Mouse (Mus musculus) cortical plate, adult 2 months (tissue): ENCODE measurements at regions not wholly inside any gene's neighbourhood (a gene's known extent, or its start where the extent isn't known, plus 50 kb on each side); places are given as distances from the start of the nearest gene placed in this dataset.

Source experiments
- CTCF ChIP-seq: fragments of 200-500 bp; IDR thresholded peaks from 2 replicates; pipeline ENCODE4 v1.5.1; 2011; ENCODE audit warnings: mild to moderate bottlenecking, control low read depth, low read length; ENCODE audit not compliant: insufficient read depth; ENCODE audit errors: extremely low read depth
- POLR2A ChIP-seq: fragments of 200-500 bp; IDR thresholded peaks from 2 replicates; pipeline ENCODE4 v1.6.1; 2011; ENCODE audit warnings: mild to moderate bottlenecking, low read length, control low read depth; ENCODE audit not compliant: insufficient read depth; ENCODE audit errors: extremely low read depth

DNA sequence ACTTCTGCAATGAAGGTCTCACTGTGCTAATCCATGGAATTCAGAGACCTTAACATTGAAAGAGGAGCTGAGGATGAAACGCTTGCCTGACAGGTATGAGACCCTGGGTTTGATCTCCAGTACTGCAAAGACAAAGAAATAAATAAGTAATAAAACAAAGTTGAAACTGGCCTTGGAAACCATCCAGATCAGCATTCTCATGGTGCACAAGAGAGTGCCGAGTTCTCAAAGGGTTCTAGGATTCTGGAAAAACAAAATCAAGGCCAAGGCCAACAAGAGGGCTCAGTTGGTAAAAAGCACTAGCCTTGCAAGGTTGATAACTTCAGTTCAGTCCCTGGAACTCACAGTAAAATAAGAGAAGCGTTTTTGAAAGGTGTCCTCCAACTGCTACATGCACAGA, 85.9 kb downstream of the Lmo4 start:
- TF ChIP-seq CTCF = no peak
- TF ChIP-seq POLR2A = no peak
